Mouse (Mus musculus): ENCODE measurements around the gene Gm7029.
A peak's percentile ranks its signal among the peaks of the same experiment; 100 is the strongest.
"Not testable (repeated sequence)": the region's sequence is repeated elsewhere in the genome, so short reads cannot be mapped to it uniquely, and the experiment has no call there.

GRCm38 (mm10) chr17:33875797-33876196 lies 2.2 kb downstream of the Gm7029 start:
- TF ChIP-seq POLR2A (IDR thresholded peaks at IDR 0.05; ENCODE audit: borderline replicate concordance, control insufficient read depth, low read depth, low read length) = not testable (repeated sequence)
- TF ChIP-seq CTCF (IDR thresholded peaks at IDR 0.05; ENCODE audit: control insufficient read depth, insufficient read depth, low read length) = peak; percentile 24; the same call in 1 of the 2 replicates
